Mouse (Mus musculus): ENCODE measurements around the gene Gnaq. TPM values are rescaled to one million over a fixed set of nuclear protein-coding genes. Genes with fewer than 3 reads are reported as not detected.

The Gnaq gene
- polyA plus RNA-seq, 1 experiment from 2014 or later, result 96.9 TPM

GRCm38 (mm10) chr19:16270236-16270635 is 137.6 kb downstream of the Gnaq start:
- no peak overlapping the region for H3K27ac ChIP-seq (replicated peaks)
- no peak for ATAC-seq (replicated peaks)
- no peak overlapping the region for H3K4me2 ChIP-seq (replicated peaks)
- H3K4me1 ChIP-seq, result peaks cover 10% of the 10 kb centered on the region; the same call in 1 of the 2 replicates
- H3K27me3 ChIP-seq, result no peaks in the 10 kb centered on the region
- H3K9me3 ChIP-seq, result no peaks in the 10 kb centered on the region
- no peaks in the 10 kb centered on the region for H3K36me3 ChIP-seq
- no peak overlapping the region for H3K9ac ChIP-seq (replicated peaks)
- 94% methylated on average over 6 of the region's 6 CpGs for WGBS
- H3K4me3 ChIP-seq, result no peak overlapping the region

DNA sequence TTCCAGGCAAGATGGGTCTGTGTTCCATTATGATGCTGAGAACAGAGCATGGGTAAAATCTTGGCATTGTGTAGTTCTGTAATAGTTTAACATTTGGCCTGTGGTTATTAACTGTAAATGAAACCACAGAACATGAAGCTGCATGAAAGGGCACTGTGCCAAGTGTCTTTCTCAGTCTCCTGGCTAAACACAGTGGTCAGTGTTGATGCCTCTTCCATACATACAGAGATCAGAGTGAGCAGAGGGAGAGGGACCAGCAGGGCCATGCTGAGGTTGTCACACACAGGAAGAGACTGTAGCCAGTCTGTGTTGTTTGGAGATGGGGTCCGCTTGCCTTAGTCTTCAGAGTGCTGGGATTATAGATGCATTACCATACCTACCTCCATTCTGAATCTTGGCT is 138.4 kb downstream of the Gnaq start:
- no peak for ATAC-seq (replicated peaks)
- Histone ChIP-seq H3K4me2 (replicated peaks) (no peak overlapping the region), H3K9ac (replicated peaks) (no peak overlapping the region), H3K4me1 (peaks cover 10% of the 10 kb centered on the region; the same call in 1 of the 2 replicates), H3K27me3 (no peaks in the 10 kb centered on the region), H3K36me3 (no peaks in the 10 kb centered on the region), H3K4me3 (no peak overlapping the region), H3K27ac (replicated peaks) (no peak overlapping the region), H3K9me3 (no peaks in the 10 kb centered on the region)
- 87% methylated on average over 1 of the region's 1 CpGs for WGBS

- no peak overlapping the region for H3K4me3 ChIP-seq
- H3K9me3 ChIP-seq, result no peaks in the 10 kb centered on the region
- H3K4me2 ChIP-seq (replicated peaks), result no peak overlapping the region
- H3K27ac ChIP-seq (replicated peaks), result no peak overlapping the region
- 73% methylated on average over 4 of the region's 4 CpGs for whole genome bisulfite sequencing
- ATAC-seq (replicated peaks), result 0 out of 2 replicates have a peak, but pooled peaks have one; percentile 13
- H3K9ac ChIP-seq (replicated peaks), result no peak overlapping the region
- H3K4me1 ChIP-seq, result peaks cover 10% of the 10 kb centered on the region; the same call in 1 of the 2 replicates
- no peaks in the 10 kb centered on the region for H3K36me3 ChIP-seq
- no peaks in the 10 kb centered on the region for H3K27me3 ChIP-seq
These were observed 140.4 kb downstream of the Gnaq start for GRCm38 (mm10) chr19:16273021-16273420.

GRCm38 (mm10) chr19:16280231-16280630 is 147.6 kb downstream of the Gnaq start:
- WGBS, result 75% methylated on average over 4 of the region's 4 CpGs
- ATAC-seq (replicated peaks), result no peak
- no peak overlapping the region for H3K9ac ChIP-seq (replicated peaks)

DNA sequence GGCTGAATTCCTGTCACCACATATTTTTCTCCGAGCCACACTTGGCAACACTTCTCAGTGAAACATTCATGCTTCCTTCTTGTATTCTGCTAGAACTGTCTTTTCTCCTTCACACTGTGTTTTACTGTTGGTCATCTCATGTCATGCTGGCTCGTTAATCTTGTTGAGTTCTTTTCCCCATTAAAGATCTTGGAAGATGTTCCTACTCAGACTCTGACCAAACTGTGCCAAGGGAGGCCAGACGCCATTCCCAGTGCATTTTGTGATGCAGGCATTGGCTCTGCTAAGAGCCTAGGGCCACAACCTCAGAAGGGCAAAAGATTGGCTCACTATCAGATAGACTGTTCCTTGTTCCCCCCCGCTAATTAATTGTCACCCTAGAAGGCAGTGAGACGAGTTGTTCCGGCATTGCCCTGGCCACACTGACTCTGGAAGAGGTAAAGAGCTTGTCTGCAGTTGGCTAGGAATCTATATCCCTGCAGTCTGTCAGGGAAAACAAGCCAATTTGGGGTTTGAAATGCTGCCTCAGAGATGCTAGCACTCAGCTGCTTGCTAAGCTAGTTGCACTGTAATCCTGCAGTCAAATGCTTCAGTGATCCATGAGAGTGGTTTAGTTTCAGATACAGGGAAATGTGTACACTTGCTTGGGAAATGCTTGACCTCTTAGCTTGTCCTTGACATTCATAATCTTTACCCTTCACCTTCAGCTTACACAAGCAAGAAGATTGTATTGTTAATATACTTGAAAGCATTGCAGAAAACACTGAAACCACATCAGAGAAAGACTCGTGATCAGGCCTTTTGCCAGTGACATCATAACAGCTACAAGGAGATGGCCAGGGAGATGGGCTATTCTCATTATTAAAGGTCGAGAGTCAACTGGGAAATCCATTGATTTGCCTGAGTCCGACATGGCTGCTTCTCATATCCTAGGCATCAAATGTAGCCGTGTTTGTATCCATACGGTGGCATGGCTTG is 152.7 kb downstream of the Gnaq start:
- Histone ChIP-seq H3K4me2 (replicated peaks) (no peak overlapping the region), H3K27ac (replicated peaks) (peak overlapping the region; percentile 42), H3K4me1 (peaks cover 43% of the 10 kb centered on the region), H3K9me3 (no peaks in the 10 kb centered on the region), H3K9ac (replicated peaks) (no peak overlapping the region), H3K4me3 (no peak overlapping the region), H3K27me3 (no peaks in the 10 kb centered on the region), H3K36me3 (no peaks in the 10 kb centered on the region)
- 0 out of 2 replicates have a peak, but pooled peaks have one; percentile 41 for ATAC-seq (replicated peaks)
- 63% methylated on average over 11 of the region's 11 CpGs for WGBS

More at GRCm38 (mm10) chr19:16280231-16280630, 147.6 kb downstream of the Gnaq start:
- Histone ChIP-seq H3K4me1 (peaks cover 19% of the 10 kb centered on the region), H3K27ac (replicated peaks) (no peak overlapping the region), H3K9me3 (no peaks in the 10 kb centered on the region), H3K27me3 (no peaks in the 10 kb centered on the region), H3K4me2 (replicated peaks) (no peak overlapping the region), H3K4me3 (no peak overlapping the region), H3K36me3 (no peaks in the 10 kb centered on the region)

GRCm38 (mm10) chr19:16286451-16287175 is 154.0 kb downstream of the Gnaq start:
- Histone ChIP-seq H3K36me3 (no peaks in the 10 kb centered on the region), H3K9me3 (no peaks in the 10 kb centered on the region), H3K27me3 (no peaks in the 10 kb centered on the region), H3K4me3 (no peak overlapping the region), H3K4me1 (peaks cover 49% of the 10 kb centered on the region), H3K9ac (replicated peaks) (no peak overlapping the region), H3K4me2 (replicated peaks) (no peak overlapping the region), H3K27ac (replicated peaks) (no peak overlapping the region; the same call in 1 of the 2 replicates)
- no peak for ATAC-seq (replicated peaks)
- 60% methylated on average over 10 of the region's 10 CpGs for WGBS

- H3K36me3 ChIP-seq, result no peaks in the 10 kb centered on the region
- no peak overlapping the region for H3K27ac ChIP-seq (replicated peaks)
- H3K4me2 ChIP-seq (replicated peaks), result no peak overlapping the region
- no peak for ATAC-seq (replicated peaks)
- H3K4me3 ChIP-seq, result no peak overlapping the region
- WGBS, result 79% methylated on average over 4 of the region's 4 CpGs
- peaks cover 49% of the 10 kb centered on the region for H3K4me1 ChIP-seq
- H3K9me3 ChIP-seq, result no peaks in the 10 kb centered on the region
- no peak overlapping the region for H3K9ac ChIP-seq (replicated peaks)
- no peaks in the 10 kb centered on the region for H3K27me3 ChIP-seq
These were observed 154.7 kb downstream of the Gnaq start for GRCm38 (mm10) chr19:16287307-16287706.

- Histone ChIP-seq H3K27me3 (no peaks in the 10 kb centered on the region), H3K9me3 (no peaks in the 10 kb centered on the region), H3K9ac (replicated peaks) (no peak overlapping the region), H3K4me3 (no peak overlapping the region), H3K36me3 (no peaks in the 10 kb centered on the region), H3K4me1 (peaks cover 54% of the 10 kb centered on the region), H3K27ac (replicated peaks) (no peak overlapping the region), H3K4me2 (replicated peaks) (no peak overlapping the region)
- no peak for ATAC-seq (replicated peaks)
- WGBS, result 76% methylated on average over 7 of the region's 7 CpGs
These were observed 155.3 kb downstream of the Gnaq start for GRCm38 (mm10) chr19:16287971-16288370.

DNA sequence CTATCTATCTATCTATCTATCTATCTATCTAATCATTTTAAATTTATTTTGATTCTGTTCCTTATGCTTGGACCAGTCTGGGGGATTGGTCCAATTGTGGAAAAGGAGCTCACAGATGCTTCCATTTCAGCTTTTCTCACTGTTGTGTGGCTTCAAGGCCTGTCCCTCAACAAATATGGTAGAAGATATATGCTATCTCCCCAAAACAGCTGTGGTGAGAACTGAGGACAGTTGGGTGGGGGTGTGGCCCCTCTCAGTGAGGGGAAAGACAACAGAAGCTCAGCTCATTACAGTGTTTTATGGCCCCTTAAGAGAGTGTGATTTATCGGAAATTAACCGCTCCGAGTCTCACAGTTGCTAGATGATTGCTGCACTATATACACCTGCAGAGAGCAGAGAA is 158.5 kb downstream of the Gnaq start:
- Histone ChIP-seq H3K4me3 (no peak overlapping the region), H3K4me1 (peaks cover 37% of the 10 kb centered on the region), H3K9me3 (no peaks in the 10 kb centered on the region), H3K9ac (replicated peaks) (no peak overlapping the region), H3K27me3 (no peaks in the 10 kb centered on the region), H3K4me2 (replicated peaks) (no peak overlapping the region), H3K27ac (replicated peaks) (no peak overlapping the region), H3K36me3 (no peaks in the 10 kb centered on the region)
- 77% methylated on average over 3 of the region's 3 CpGs for WGBS
- no peak for ATAC-seq (replicated peaks)

DNA sequence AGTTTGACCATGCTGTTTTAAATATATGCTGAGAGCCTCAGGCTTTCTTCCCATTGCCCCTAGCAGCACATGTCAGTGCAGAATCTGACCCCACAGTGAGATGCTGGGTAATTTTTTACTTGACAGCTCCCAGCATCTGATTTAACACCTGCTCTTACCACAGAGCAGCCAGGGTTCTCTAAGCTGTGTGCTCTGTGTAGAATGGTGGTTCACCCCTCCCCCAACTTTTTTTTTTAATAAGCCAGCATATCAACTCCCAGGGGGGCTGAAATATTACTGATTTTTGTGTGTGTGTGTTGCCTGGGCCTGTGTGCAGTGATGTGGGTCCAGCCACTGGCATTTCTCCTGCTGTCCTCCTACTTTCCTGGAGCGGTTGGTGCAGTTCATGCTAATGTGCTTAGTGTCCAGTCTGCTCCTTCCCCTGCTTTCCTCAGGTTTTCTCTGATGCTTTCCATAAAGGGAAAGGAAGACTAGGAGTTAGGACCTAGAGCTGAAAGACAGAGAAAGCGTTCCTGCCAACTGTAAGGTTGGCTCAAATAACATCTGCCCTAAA is 159.5 kb downstream of the Gnaq start:
- Histone ChIP-seq H3K27ac (replicated peaks) (peak overlapping the region; percentile 27; the same call in 1 of the 2 replicates), H3K9ac (replicated peaks) (no peak overlapping the region), H3K4me1 (peaks cover 30% of the 10 kb centered on the region), H3K27me3 (no peaks in the 10 kb centered on the region), H3K4me3 (no peak overlapping the region), H3K9me3 (no peaks in the 10 kb centered on the region), H3K36me3 (no peaks in the 10 kb centered on the region), H3K4me2 (replicated peaks) (no peak overlapping the region)
- peak; percentile 63; the same call in 1 of the 2 replicates for ATAC-seq (replicated peaks)
- WGBS, result 62% methylated on average over 2 of the region's 2 CpGs

DNA sequence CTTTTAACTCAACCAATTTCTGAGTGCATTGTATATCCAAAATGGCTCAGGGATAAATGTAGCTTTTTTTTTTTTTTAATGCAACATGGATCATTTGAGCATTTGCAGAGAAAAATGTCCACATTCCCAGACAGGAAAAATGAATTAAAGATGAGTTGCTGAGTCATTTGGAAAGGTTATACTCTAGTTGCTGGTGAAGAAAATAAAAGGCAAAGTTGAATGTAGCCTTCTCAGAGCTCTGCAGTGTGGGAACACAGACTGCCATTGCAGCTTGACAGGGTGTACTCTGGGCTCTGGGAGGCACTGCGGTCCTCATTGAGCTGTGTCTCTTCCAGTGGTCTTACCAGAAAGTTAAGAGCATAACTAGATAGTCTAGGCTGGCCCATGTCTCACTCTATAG is 160.3 kb downstream of the Gnaq start:
- H3K27ac ChIP-seq (replicated peaks), result no peak overlapping the region
- H3K36me3 ChIP-seq, result no peaks in the 10 kb centered on the region
- peaks cover 23% of the 10 kb centered on the region for H3K4me1 ChIP-seq
- no peak overlapping the region for H3K9ac ChIP-seq (replicated peaks)
- no peak overlapping the region for H3K4me2 ChIP-seq (replicated peaks)
- H3K9me3 ChIP-seq, result no peaks in the 10 kb centered on the region
- WGBS, result 83% methylated on average over 1 of the region's 1 CpGs
- H3K27me3 ChIP-seq, result no peaks in the 10 kb centered on the region
- ATAC-seq (replicated peaks), result no peak
- H3K4me3 ChIP-seq, result no peak overlapping the region

DNA sequence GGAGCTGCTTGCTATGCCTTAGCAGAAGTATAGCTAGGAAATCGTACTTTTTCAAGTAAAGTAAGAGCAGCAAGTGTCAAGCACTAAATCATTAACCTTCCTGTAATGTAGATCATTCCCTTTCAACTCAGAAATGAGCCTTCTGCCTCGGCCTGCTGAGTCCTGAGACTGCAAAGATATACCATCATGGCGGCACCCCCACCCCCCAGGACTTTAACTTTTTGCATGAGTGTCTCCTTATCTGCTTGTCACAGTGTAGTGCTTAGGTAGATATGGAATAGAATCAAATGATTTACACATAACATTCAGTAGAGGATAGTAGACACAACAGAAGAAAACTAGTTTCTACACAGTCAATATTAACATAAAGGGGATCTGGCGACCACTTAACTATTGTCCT is 167.8 kb downstream of the Gnaq start:
- H3K4me3 ChIP-seq, result no peak overlapping the region
- no peaks in the 10 kb centered on the region for H3K27me3 ChIP-seq
- no peak for ATAC-seq (replicated peaks)
- WGBS, result 89% methylated on average over 4 of the region's 4 CpGs
- no peaks in the 10 kb centered on the region for H3K4me1 ChIP-seq
- H3K27ac ChIP-seq (replicated peaks), result no peak overlapping the region
- no peaks in the 10 kb centered on the region for H3K9me3 ChIP-seq
- H3K36me3 ChIP-seq, result no peaks in the 10 kb centered on the region
- no peak overlapping the region for H3K4me2 ChIP-seq (replicated peaks)
- no peak overlapping the region for H3K9ac ChIP-seq (replicated peaks)

Data from forebrain, embryonic 15.5 days (tissue).